Comparison of ENCODE assay signal across 8 mouse cellular contexts in the genomic region with DNA sequence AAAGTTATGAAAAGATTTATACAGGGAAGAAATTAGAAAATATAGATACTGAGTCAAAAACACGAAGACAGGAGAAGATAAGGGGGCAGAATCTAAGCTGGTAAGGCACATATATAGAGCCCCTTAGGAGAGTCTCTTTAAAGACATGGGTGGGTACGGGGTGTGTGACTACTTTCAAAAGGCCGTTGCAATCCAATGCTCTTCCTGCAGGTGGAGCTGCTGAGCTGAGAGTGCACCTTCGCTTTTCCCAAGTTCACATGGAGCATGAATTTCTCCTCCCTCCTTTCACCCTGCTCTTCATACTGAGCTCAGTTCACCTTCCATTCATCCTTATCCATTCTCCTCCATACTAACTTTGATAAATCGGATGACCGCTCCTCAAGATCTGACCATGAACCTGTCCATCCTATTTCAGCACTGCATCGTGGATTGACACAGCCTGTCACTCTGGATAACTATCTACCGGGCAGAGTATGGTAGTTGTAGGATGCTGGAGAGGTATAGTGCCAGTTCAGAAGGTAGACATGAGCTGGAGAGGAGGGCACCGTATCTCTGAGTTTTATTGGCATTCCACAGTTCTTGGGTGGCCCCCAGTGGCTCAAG.
DNase-seq lines count a peak whose midpoint lies in the region; ATAC-seq lines count a peak whose summit lies in the region.

No protein-coding gene starts in this region.

- DNase-seq in gastrocnemius, adult 18-20 months (ENCODE audit: low spot score) = peak; percentile 31
- no peak for DNase-seq in gastrocnemius, postnatal 4 days (ENCODE audit: low spot score in 2 of 2)
- DNase-seq in ovary, postnatal 14 days (ENCODE audit: low spot score) = peak; percentile 18
- DNase-seq in ovary, adult 18-20 months (ENCODE audit: low spot score) = no peak
- peak; percentile 17 for DNase-seq in c-Kit-positive CD71-negative TER-119-negative erythroid progenitor cells, embryonic 14.5 days (ENCODE audit: low read depth)
- peak; percentile 18 to 69 for DNase-seq in kidney, postnatal 36 days
- peak; percentile 30 for DNase-seq in thymus, postnatal 0 days (ENCODE audit: low spot score)

- no peak for ATAC-seq in frontal cortex, adult (ENCODE audit: low TSS enrichment)

Comparison
In these comparisons a context has a peak if more than half of its experiments do, and no peak if none do; other contexts are left out.
1. DNase-seq: peak in gastrocnemius, adult 18-20 months (single experiment), ovary, postnatal 14 days (single experiment), c-Kit-positive CD71-negative TER-119-negative erythroid progenitor cells, embryonic 14.5 days (single experiment), kidney, postnatal 36 days (2 of 2) and thymus, postnatal 0 days (single experiment); none in gastrocnemius, postnatal 4 days (0 of 2) and ovary, adult 18-20 months (single experiment).